Mouse (Mus musculus): ENCODE results near the gene Cmtm6. TPM values are rescaled to one million over a fixed set of nuclear protein-coding genes. Genes with fewer than 3 reads are reported as not detected.

Cmtm6 gene
- polyA plus RNA-seq, 1 experiment, result 13.2 TPM

GRCm38 (mm10) chr9:114767030-114767429, 36.1 kb downstream of the Cmtm6 start:
- Histone ChIP-seq H3ac (ENCODE audit: control insufficient read depth, insufficient read length, low read depth) (no peak overlapping the region), H3K79me3 (ENCODE audit: low read depth) (no peaks in the 10 kb centered on the region), H3K79me2 (ENCODE audit: control insufficient read depth, insufficient read depth) (no peaks in the 10 kb centered on the region), H3K36me3 (ENCODE audit: control insufficient read depth, insufficient read depth) (peaks cover 3% of the 10 kb centered on the region), H3K4me3 (ENCODE audit: insufficient read depth, poor library complexity, severe bottlenecking) (no peak overlapping the region), H3K27me3 (ENCODE audit: control insufficient read depth, insufficient read depth, insufficient read length) (no peaks in the 10 kb centered on the region)
- no peak for TF ChIP-seq MAX (IDR thresholded peaks at IDR 0.05)
- TF ChIP-seq MYOG (IDR thresholded peaks at IDR 0.05; ENCODE audit: control insufficient read depth, extremely low read depth, insufficient read length), result no peak
- TF ChIP-seq MYOD1 (IDR thresholded peaks at IDR 0.05; ENCODE audit: control insufficient read depth, insufficient read length, low read depth), result no peak
- no peak for TF ChIP-seq CEBPB (IDR thresholded peaks at IDR 0.05; ENCODE audit: low read depth)
- TF ChIP-seq CTCF (IDR thresholded peaks at IDR 0.05; ENCODE audit: control insufficient read depth, insufficient read depth, insufficient read length), result no peak
- TF ChIP-seq FOSL1 (IDR thresholded peaks at IDR 0.05; ENCODE audit: insufficient read depth, low read length, poor library complexity, severe bottlenecking), result no peak
- TF ChIP-seq USF1 (IDR thresholded peaks at IDR 0.05; ENCODE audit: low read depth), result no peak

DNA sequence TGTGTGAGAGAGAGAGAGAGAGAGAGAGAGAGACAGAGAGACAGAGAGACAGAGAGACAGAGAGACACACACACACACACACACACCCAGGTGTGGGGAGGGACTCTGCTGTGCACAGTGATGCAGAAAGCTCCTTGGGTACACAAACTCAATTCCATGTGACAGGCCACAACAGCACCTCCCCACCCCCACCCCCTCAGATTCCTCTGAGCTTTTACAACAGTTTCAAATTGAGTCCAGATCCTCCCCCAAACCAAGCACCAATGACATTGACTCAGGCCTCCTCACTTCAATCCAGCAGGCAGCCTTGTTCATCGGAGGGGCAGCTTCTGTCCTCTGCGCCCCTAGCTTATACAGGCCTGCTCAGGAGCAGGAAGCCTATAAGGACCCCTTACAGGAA, 36.6 kb downstream of the Cmtm6 start:
- H3K79me3 ChIP-seq (ENCODE audit: low read depth), result peaks cover 1% of the 10 kb centered on the region
- TF ChIP-seq FOSL1 (IDR thresholded peaks at IDR 0.05; ENCODE audit: insufficient read depth, low read length, poor library complexity, severe bottlenecking) (no peak), MYOD1 (IDR thresholded peaks at IDR 0.05; ENCODE audit: control insufficient read depth, insufficient read length, low read depth) (no peak), CTCF (IDR thresholded peaks at IDR 0.05; ENCODE audit: control insufficient read depth, insufficient read depth, insufficient read length) (no peak), MAX (IDR thresholded peaks at IDR 0.05) (no peak), USF1 (IDR thresholded peaks at IDR 0.05; ENCODE audit: low read depth) (no peak), CEBPB (IDR thresholded peaks at IDR 0.05; ENCODE audit: low read depth) (no peak), MYOG (IDR thresholded peaks at IDR 0.05; ENCODE audit: control insufficient read depth, extremely low read depth, insufficient read length) (no peak)
- H3K27me3 ChIP-seq (ENCODE audit: control insufficient read depth, insufficient read depth, insufficient read length), result no peaks in the 10 kb centered on the region

GRCm38 (mm10) chr9:114768066-114768465, 37.1 kb downstream of the Cmtm6 start:
- no peak for TF ChIP-seq USF1 (IDR thresholded peaks at IDR 0.05; ENCODE audit: low read depth)
- TF ChIP-seq MAX (IDR thresholded peaks at IDR 0.05), result no peak
- TF ChIP-seq MYOG (IDR thresholded peaks at IDR 0.05; ENCODE audit: control insufficient read depth, extremely low read depth, insufficient read length), result no peak
- no peak for TF ChIP-seq MYOD1 (IDR thresholded peaks at IDR 0.05; ENCODE audit: control insufficient read depth, insufficient read length, low read depth)
- TF ChIP-seq CTCF (IDR thresholded peaks at IDR 0.05; ENCODE audit: control insufficient read depth, insufficient read depth, insufficient read length), result no peak
- TF ChIP-seq FOSL1 (IDR thresholded peaks at IDR 0.05; ENCODE audit: insufficient read depth, low read length, poor library complexity, severe bottlenecking), result no peak
- TF ChIP-seq CEBPB (IDR thresholded peaks at IDR 0.05; ENCODE audit: low read depth), result no peak

More for the DNA sequence above, 36.6 kb downstream of the Cmtm6 start:
- Histone ChIP-seq H3K79me2 (ENCODE audit: control insufficient read depth, insufficient read depth) (no peaks in the 10 kb centered on the region), H3K36me3 (ENCODE audit: control insufficient read depth, insufficient read depth) (peaks cover under 1% of the 10 kb centered on the region), H3ac (ENCODE audit: control insufficient read depth, insufficient read length, low read depth) (no peak overlapping the region), H3K4me3 (ENCODE audit: insufficient read depth, poor library complexity, severe bottlenecking) (no peak overlapping the region)

DNA sequence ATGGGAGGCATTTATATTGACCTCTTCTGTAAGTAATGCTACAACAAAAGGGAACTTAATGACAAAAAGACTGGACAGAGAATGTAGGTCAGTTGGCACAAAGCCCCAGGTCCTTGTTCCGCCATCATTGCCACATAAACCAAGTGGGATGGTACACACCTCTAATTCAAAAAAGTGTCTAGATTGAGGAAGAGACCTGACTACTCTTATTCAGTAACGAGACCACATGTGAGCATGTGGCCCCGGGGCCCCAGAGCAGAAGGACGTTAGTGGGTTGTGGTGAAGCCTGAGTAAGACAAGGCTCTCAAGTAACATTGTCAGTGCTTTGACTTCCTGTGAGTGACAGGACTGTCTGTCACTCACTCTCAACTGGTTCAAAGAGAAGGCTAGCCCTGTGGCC, 39.3 kb downstream of the Cmtm6 start:
- Histone ChIP-seq H3K79me2 (ENCODE audit: control insufficient read depth, insufficient read depth) (no peaks in the 10 kb centered on the region), H3ac (ENCODE audit: control insufficient read depth, insufficient read length, low read depth) (no peak overlapping the region), H3K79me3 (ENCODE audit: low read depth) (peaks cover 1% of the 10 kb centered on the region), H3K36me3 (ENCODE audit: control insufficient read depth, insufficient read depth) (no peaks in the 10 kb centered on the region), H3K4me3 (ENCODE audit: insufficient read depth, poor library complexity, severe bottlenecking) (no peak overlapping the region), H3K27me3 (ENCODE audit: control insufficient read depth, insufficient read depth, insufficient read length) (no peaks in the 10 kb centered on the region)
- no peak for TF ChIP-seq USF1 (IDR thresholded peaks at IDR 0.05; ENCODE audit: low read depth)
- no peak for TF ChIP-seq MYOG (IDR thresholded peaks at IDR 0.05; ENCODE audit: control insufficient read depth, extremely low read depth, insufficient read length)
- TF ChIP-seq MYOD1 (IDR thresholded peaks at IDR 0.05; ENCODE audit: control insufficient read depth, insufficient read length, low read depth), result no peak
- TF ChIP-seq MAX (IDR thresholded peaks at IDR 0.05), result no peak
- no peak for TF ChIP-seq CTCF (IDR thresholded peaks at IDR 0.05; ENCODE audit: control insufficient read depth, insufficient read depth, insufficient read length)
- no peak for TF ChIP-seq FOSL1 (IDR thresholded peaks at IDR 0.05; ENCODE audit: insufficient read depth, low read length, poor library complexity, severe bottlenecking)
- TF ChIP-seq CEBPB (IDR thresholded peaks at IDR 0.05; ENCODE audit: low read depth), result no peak

More at GRCm38 (mm10) chr9:114768066-114768465, 37.1 kb downstream of the Cmtm6 start:
- Histone ChIP-seq H3K79me2 (ENCODE audit: control insufficient read depth, insufficient read depth) (no peaks in the 10 kb centered on the region), H3K36me3 (ENCODE audit: control insufficient read depth, insufficient read depth) (no peaks in the 10 kb centered on the region), H3ac (ENCODE audit: control insufficient read depth, insufficient read length, low read depth) (no peak overlapping the region), H3K27me3 (ENCODE audit: control insufficient read depth, insufficient read depth, insufficient read length) (no peaks in the 10 kb centered on the region), H3K4me3 (ENCODE audit: insufficient read depth, poor library complexity, severe bottlenecking) (no peak overlapping the region), H3K79me3 (ENCODE audit: low read depth) (peaks cover 1% of the 10 kb centered on the region)

GRCm38 (mm10) chr9:114771565-114771964, 40.6 kb downstream of the Cmtm6 start:
- no peaks in the 10 kb centered on the region for H3K27me3 ChIP-seq (ENCODE audit: control insufficient read depth, insufficient read depth, insufficient read length)
- no peak overlapping the region for H3K4me3 ChIP-seq (ENCODE audit: insufficient read depth, poor library complexity, severe bottlenecking)
- no peak for TF ChIP-seq MAX (IDR thresholded peaks at IDR 0.05)
- TF ChIP-seq MYOG (IDR thresholded peaks at IDR 0.05; ENCODE audit: control insufficient read depth, extremely low read depth, insufficient read length), result no peak
- TF ChIP-seq CEBPB (IDR thresholded peaks at IDR 0.05; ENCODE audit: low read depth), result no peak
- no peak for TF ChIP-seq MYOD1 (IDR thresholded peaks at IDR 0.05; ENCODE audit: control insufficient read depth, insufficient read length, low read depth)
- TF ChIP-seq CTCF (IDR thresholded peaks at IDR 0.05; ENCODE audit: control insufficient read depth, insufficient read depth, insufficient read length), result no peak
- TF ChIP-seq FOSL1 (IDR thresholded peaks at IDR 0.05; ENCODE audit: insufficient read depth, low read length, poor library complexity, severe bottlenecking), result no peak
- no peak for TF ChIP-seq USF1 (IDR thresholded peaks at IDR 0.05; ENCODE audit: low read depth)
- peaks cover 6% of the 10 kb centered on the region for H3K79me2 ChIP-seq (ENCODE audit: control insufficient read depth, insufficient read depth)
- H3K79me3 ChIP-seq (ENCODE audit: low read depth), result peaks cover 1% of the 10 kb centered on the region
- no peak overlapping the region for H3ac ChIP-seq (ENCODE audit: control insufficient read depth, insufficient read length, low read depth)
- no peaks in the 10 kb centered on the region for H3K36me3 ChIP-seq (ENCODE audit: control insufficient read depth, insufficient read depth)

Measured in C2C12 (cell line).